Mouse (Mus musculus): Measurements from ENCODE around the gene 1190005I06Rik.

The 1190005I06Rik gene

GRCm38 (mm10) chr8:120559654-120560053 is 87.8 kb downstream of the 1190005I06Rik start:
- in situ Hi-C loops (cut with MboI, MseI), result no loop called here

All from T-helper 2 cell (primary cell).